Mouse (Mus musculus) kidney, adult 2 months (tissue): Measurements from ENCODE around the gene Sox1. TPM values are rescaled to one million over a fixed set of nuclear protein-coding genes. Genes with fewer than 3 reads are reported as not detected.

Source experiments
- DNase-seq: peaks from one replicate; pipeline ENCODE4 v3.0.0; 2021
- H3K27ac ChIP-seq: fragments of 200-500 bp; 2 replicates; pipeline ENCODE4 v1.5.1; 2012; ENCODE audit warnings: low read depth, low read length, control low read depth, inconsistent platforms; ENCODE audit not compliant: insufficient read depth
- H3K27me3 ChIP-seq: fragments of 200-500 bp; replicated peaks from 2 replicates; pipeline ENCODE4 v1.6.1; 2012; ENCODE audit warnings: mild to moderate bottlenecking, moderate library complexity, low read length, inconsistent platforms; ENCODE audit not compliant: control insufficient read depth, insufficient read depth
- H3K36me3 ChIP-seq: fragments of 200-500 bp; 2 replicates; pipeline ENCODE4 v1.6.1; 2012; ENCODE audit warnings: mild to moderate bottlenecking, moderate library complexity, low read length, inconsistent platforms; ENCODE audit not compliant: control insufficient read depth, insufficient read depth
- H3K4me1 ChIP-seq: fragments of 200-500 bp; 2 replicates; pipeline ENCODE4 v1.6.1; 2011; ENCODE audit warnings: low read length; ENCODE audit not compliant: control insufficient read depth, insufficient read depth
- H3K4me3 ChIP-seq: fragments of 200-500 bp; 2 replicates; pipeline ENCODE4 v1.5.1; 2011; ENCODE audit warnings: mild to moderate bottlenecking, low read depth, low read length, control low read depth; ENCODE audit not compliant: insufficient read depth
- CTCF ChIP-seq: fragments of 200-500 bp; conservative IDR thresholded peaks from 2 replicates; pipeline ENCODE4 v1.5.1; 2011; ENCODE audit warnings: low read depth, mild to moderate bottlenecking, control low read depth, low read length, moderate library complexity, mixed read lengths; ENCODE audit not compliant: insufficient read depth, insufficient read length
- POLR2A ChIP-seq: fragments of 200-500 bp; IDR thresholded peaks from one replicate; pipeline ENCODE4 v1.6.1; 2011; ENCODE audit warnings: low read depth, low read length, control low read depth
- WGBS: fragments of 180-500 bp; shearing (Covaris S2); methylation state at CpG from one replicate; pipeline ENCODE4 v1.1.7; 2018; 5-methylcytosine and 5-hydroxymethylcytosine counted together
- polyA plus RNA-seq: library from polyadenylated mRNA; depleted of rRNA; stranded (reverse); fragments of >200 nt; gene quantifications from 2 replicates; pipeline ENCODE4 v1.2.3, GENCODE M21; 2012; rRNA removed

Gene Sox1
- polyA plus RNA-seq, result not detected in 2 replicates

GRCm38 (mm10) chr8:12395071-12396031 lies at the start of gene Sox1:
Sox1 (plus strand) TSS chr8:12395295.
- no peak for TF ChIP-seq CTCF
- no peak for TF ChIP-seq POLR2A
- Histone ChIP-seq H3K36me3 (no peaks in the 10 kb centered on the region), H3K4me3 (no peak within 1 kb of the TSS), H3K4me1 (no peaks in the 10 kb centered on the region), H3K27ac (no peak within 1 kb of the TSS), H3K27me3 (peaks cover 25% of the 10 kb centered on the region)
- DNase-seq, result no peak
- WGBS, result 1% methylated on average over 84 of the region's 89 CpGs

- H3K4me3 ChIP-seq, result no peak overlapping the region
- 35% methylated on average over 4 of the region's 4 CpGs for WGBS
- no peak overlapping the region for H3K27ac ChIP-seq
- H3K36me3 ChIP-seq, result no peaks in the 10 kb centered on the region
- DNase-seq, result no peak
- H3K4me1 ChIP-seq, result no peaks in the 10 kb centered on the region
- no peaks in the 10 kb centered on the region for H3K27me3 ChIP-seq
- TF ChIP-seq POLR2A, result no peak
Observed at GRCm38 (mm10) chr8:12345881-12346280, 49.2 kb upstream of the Sox1 start.

- Histone ChIP-seq H3K27me3 (no peaks in the 10 kb centered on the region), H3K27ac (no peak overlapping the region), H3K4me1 (no peaks in the 10 kb centered on the region), H3K36me3 (no peaks in the 10 kb centered on the region), H3K4me3 (no peak overlapping the region)
- WGBS, result 91% methylated on average over 11 of the region's 11 CpGs
- DNase-seq, result no peak
- no peak for TF ChIP-seq POLR2A
- TF ChIP-seq CTCF, result no peak
Observed at GRCm38 (mm10) chr8:12346870-12347269, 48.2 kb upstream of the Sox1 start.

- H3K27me3 ChIP-seq, result no peaks in the 10 kb centered on the region
- no peaks in the 10 kb centered on the region for H3K36me3 ChIP-seq
- no peak overlapping the region for H3K27ac ChIP-seq
- H3K4me1 ChIP-seq, result no peaks in the 10 kb centered on the region
- 89% methylated on average over 1 of the region's 1 CpGs for WGBS
- DNase-seq, result no peak
- H3K4me3 ChIP-seq, result no peak overlapping the region
- TF ChIP-seq CTCF (no peak), POLR2A (no peak)
Observed at GRCm38 (mm10) chr8:12348306-12348705, 46.8 kb upstream of the Sox1 start.

- no peaks in the 10 kb centered on the region for H3K36me3 ChIP-seq
- no peaks in the 10 kb centered on the region for H3K27me3 ChIP-seq
- no peak overlapping the region for H3K4me3 ChIP-seq
- no peak overlapping the region for H3K27ac ChIP-seq
- DNase-seq, result no peak
- no peaks in the 10 kb centered on the region for H3K4me1 ChIP-seq
- TF ChIP-seq CTCF (no peak), POLR2A (no peak)
- 65% methylated on average over 2 of the region's 2 CpGs for WGBS
Observed at GRCm38 (mm10) chr8:12349591-12349990, 45.5 kb upstream of the Sox1 start.

- Histone ChIP-seq H3K27me3 (no peaks in the 10 kb centered on the region), H3K27ac (no peak overlapping the region), H3K4me3 (no peak overlapping the region), H3K36me3 (no peaks in the 10 kb centered on the region), H3K4me1 (no peaks in the 10 kb centered on the region)
- no peak for DNase-seq
- TF ChIP-seq CTCF, result no peak
- TF ChIP-seq POLR2A, result no peak
Observed at GRCm38 (mm10) chr8:12351121-12351520, 44.0 kb upstream of the Sox1 start.

GRCm38 (mm10) chr8:12354406-12355025 lies 40.6 kb upstream of the Sox1 start:
- DNase-seq, result no peak
- Histone ChIP-seq H3K27me3 (no peaks in the 10 kb centered on the region), H3K27ac (no peak overlapping the region), H3K4me3 (no peak overlapping the region), H3K4me1 (no peaks in the 10 kb centered on the region), H3K36me3 (no peaks in the 10 kb centered on the region)
- TF ChIP-seq POLR2A (no peak), CTCF (no peak)
- 38% methylated on average over 10 of the region's 10 CpGs for WGBS
